Mouse (Mus musculus): ENCODE data around the gene Gm17078.
"Not testable (repeated sequence)": the region's sequence is repeated elsewhere in the genome, so short reads cannot be mapped to it uniquely, and the experiment has no call there.

Gm17078 gene

DNA sequence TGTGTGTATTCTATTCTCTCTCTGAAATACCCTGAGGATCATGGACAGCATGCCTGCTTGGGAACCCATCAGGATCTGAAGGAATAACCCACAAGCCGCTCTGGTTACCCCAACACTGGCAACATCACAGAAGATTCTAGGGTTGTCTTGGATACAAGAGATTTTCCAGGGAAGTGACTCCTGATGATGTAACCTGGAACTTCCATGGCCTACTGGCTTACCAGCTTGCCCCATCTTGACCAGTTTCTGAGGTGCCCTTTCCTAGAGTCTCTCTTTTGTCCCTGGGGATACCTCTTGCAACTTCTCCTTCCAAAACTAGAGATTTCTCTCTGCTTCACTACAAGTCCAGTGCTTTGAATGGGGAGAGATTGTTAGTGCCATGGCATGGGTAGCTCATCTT lies at the start of gene Gm17078:
Gene Gm17078, minus strand, starts transcription at position 101 of the 400 bp plus-strand sequence.
- DNase-seq (ENCODE audit: low read depth, low spot score): no peak

DNA sequence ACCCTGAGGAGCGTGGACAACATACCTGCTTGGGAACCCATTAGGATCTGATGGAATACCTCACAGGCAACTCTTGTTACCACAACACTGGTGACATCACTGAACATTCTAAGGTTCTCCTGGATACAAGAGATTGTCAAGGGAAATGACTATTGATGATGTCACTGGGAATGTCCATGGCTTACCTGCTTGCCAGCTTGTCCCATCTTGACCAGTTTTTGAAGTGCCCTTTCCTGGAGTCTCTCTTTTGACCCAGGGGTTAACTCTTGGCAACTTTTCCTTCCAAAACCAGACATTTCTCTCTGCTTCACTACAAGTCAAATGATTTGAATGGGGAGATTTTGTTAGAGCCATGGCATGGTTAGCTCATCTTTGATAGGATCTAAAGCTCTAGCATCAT lies 24.5 kb upstream of the Gm17078 start, which contains the start of gene Gm4181:
Gene Gm4181, minus strand, starts transcription at position 101 of the 400 bp plus-strand sequence.
- not testable (repeated sequence) for DNase-seq (ENCODE audit: low read depth, low spot score)

DNA sequence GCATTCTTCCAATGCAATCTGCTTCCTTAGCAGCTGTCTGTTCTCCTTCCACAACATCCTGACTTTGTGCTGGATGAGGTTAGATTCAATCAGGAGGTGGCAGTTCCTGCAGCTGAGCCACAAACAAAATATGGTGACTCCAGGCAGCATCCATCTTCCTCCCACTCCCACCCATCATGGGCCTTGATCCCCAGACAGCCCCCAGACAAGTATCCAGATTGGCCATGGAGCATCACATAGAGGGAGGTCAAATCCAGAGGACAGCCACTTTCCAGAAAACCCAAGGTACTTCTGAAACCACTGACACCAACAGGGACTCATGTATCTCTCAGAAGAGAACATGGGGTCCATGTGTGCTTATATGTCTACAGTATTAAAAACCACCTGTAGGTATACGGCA lies 21.3 kb upstream of the Gm17078 start:
- DNase-seq (ENCODE audit: low read depth, low spot score): not testable (repeated sequence)

DNA sequence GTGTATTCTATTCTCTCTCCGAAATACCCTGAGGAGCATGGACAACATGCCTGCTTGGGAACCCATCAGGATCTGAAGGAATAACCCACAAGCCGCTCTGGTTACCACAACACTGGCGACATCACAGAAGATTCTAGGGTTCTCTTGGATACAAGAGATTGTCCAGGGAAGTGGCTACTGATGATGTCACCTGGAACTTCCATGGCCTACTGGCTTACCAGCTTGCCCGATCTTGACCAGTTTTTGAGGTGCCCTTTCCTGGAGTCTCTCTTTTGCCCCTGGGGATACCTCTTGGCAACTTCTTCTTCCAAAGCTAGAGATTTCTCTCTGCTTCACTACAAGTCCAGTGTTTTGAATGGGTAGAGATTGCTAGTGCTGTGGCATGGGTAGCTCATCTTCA lies 19.1 kb downstream of the Gm17078 start, which contains the start of gene Gm17174:
Gene Gm17174, minus strand, starts transcription at position 101 of the 400 bp plus-strand sequence.
- not testable (repeated sequence) for DNase-seq (ENCODE audit: low read depth, low spot score)

DNA sequence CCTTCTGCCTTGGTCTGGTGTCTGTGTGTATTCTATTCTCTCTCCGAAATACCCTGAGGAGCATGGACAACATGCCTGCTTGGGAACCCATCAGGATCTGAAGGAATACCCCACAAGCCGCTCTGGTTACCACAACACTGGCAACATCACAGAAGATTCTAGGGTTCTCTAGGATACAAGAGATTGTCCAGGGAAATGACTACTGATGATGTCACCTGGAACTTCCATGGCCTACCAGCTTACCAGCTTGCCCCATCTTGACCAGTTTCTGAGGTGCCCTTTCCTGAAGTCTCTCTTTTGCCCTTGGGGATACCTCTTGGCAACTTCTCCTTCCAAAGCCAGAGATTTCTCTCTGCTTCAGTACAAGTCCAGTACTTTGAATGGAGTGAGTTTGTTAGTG lies 37.1 kb downstream of the Gm17078 start, which contains the start of gene Gm17175:
Gene Gm17175, minus strand, starts transcription at position 101 of the 400 bp plus-strand sequence.
- not testable (repeated sequence) for DNase-seq (ENCODE audit: low read depth, low spot score)
